In the genomic region with DNA sequence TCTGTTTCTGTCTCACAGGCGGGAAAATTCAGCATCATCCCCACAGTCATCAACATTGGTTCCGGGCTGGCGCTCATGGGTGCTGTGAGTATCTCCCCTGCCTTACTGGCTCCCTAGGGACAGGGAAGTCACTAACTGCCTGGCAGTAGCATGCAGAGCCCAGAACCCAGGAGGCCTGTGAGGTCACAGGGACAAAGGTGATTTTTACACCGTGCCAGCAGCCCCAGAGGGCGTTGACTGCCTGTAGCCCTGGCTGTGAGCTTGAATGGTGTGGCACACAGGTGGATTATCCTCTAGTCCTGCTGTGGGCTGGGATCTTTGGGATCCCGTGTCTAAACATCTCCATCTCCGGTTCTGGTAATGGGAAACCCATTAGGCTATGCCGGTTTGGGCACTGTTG, we compare ENCODE assay signal across 29 mouse cellular contexts. TPM values are rescaled to one million over a fixed set of nuclear protein-coding genes. Genes with fewer than 3 reads are reported as not detected.
DNase-seq lines count a peak whose midpoint lies in the region; ATAC-seq and TF ChIP-seq lines count a peak whose summit lies in the region.
"Had no signal": no experiment of that assay in that cellular context is flagged by ENCODE, and none has a peak within 500 bp of the region (broad histone marks: within the 10 kb centered on the region; RNA-seq: fewer than 3 reads in every experiment).

No protein-coding gene starts in this region.

- H3K9ac ChIP-seq in kidney, embryonic 15.5 days = no peak overlapping the region
- H3K9ac ChIP-seq in kidney, embryonic 14.5 days (ENCODE audit: low read depth, low read length) = no peak overlapping the region
- H3K9ac ChIP-seq in intestine, embryonic 15.5 days = no peak overlapping the region
- H3K9ac ChIP-seq: hindbrain, embryonic 14.5 days; limb, embryonic 15.5 days; midbrain, embryonic 12.5 days; neural tube, embryonic 13.5 days had no signal

- no peaks in the 10 kb centered on the region for H3K9me3 ChIP-seq in kidney, embryonic 15.5 days (replicated peaks)
- H3K9me3 ChIP-seq in E14TG2a.4 (ENCODE audit: low read length) = no peaks in the 10 kb centered on the region
- H3K9me3 ChIP-seq in kidney, embryonic 14.5 days (ENCODE audit: control insufficient read depth, low read length) = no peaks in the 10 kb centered on the region
- no peaks in the 10 kb centered on the region for H3K9me3 ChIP-seq in intestine, embryonic 15.5 days
- H3K9me3 ChIP-seq: limb, embryonic 15.5 days; megakaryocyte, embryonic 14.5 days; midbrain, embryonic 12.5 days; neural tube, embryonic 13.5 days had no signal

- no peak for TF ChIP-seq POLR2A in kidney, adult 2 months (IDR thresholded peaks at IDR 0.05; ENCODE audit: low read depth, low read length)

- 0 out of 2 replicates have a peak, but pooled peaks have one; percentile 8 for TF ChIP-seq CTCF in kidney, adult 2 months (conservative IDR thresholded peaks at IDR 0.05; ENCODE audit: insufficient read depth, insufficient read length, low read depth, low read length)
- no peak for TF ChIP-seq CTCF in E14TG2a.4 (conservative IDR thresholded peaks at IDR 0.05; ENCODE audit: low read length)

- H3K4me1 ChIP-seq in kidney, adult 2 months (ENCODE audit: control insufficient read depth, insufficient read depth, low read length) = peaks cover 16% of the 10 kb centered on the region
- peaks cover 21% of the 10 kb centered on the region for H3K4me1 ChIP-seq in kidney, embryonic 15.5 days
- H3K4me1 ChIP-seq in E14TG2a.4 (replicated peaks; ENCODE audit: low read depth, low read length) = peaks cover 55% of the 10 kb centered on the region
- 0 out of 2 replicates have a peak, but pooled peaks cover 3% of the 10 kb centered on the region for H3K4me1 ChIP-seq in kidney, embryonic 14.5 days (ENCODE audit: control insufficient read depth, insufficient read depth, low read length)
- peaks cover 4% of the 10 kb centered on the region; the same call in 1 of the 2 replicates for H3K4me1 ChIP-seq in intestine, embryonic 15.5 days (replicated peaks)
- H3K4me1 ChIP-seq: midbrain, embryonic 12.5 days had no signal

- whole genome bisulfite sequencing in kidney, adult 2 months = 65% methylated on average over 8 of the region's 8 CpGs
- WGBS in kidney, embryonic 15.5 days = 71% methylated on average over 8 of the region's 8 CpGs
- 82% methylated on average over 8 of the region's 8 CpGs for WGBS in kidney, embryonic 14.5 days
- 87% methylated on average over 8 of the region's 8 CpGs for WGBS in intestine, embryonic 15.5 days

- no peak overlapping the region for H3K4me2 ChIP-seq in kidney, embryonic 15.5 days
- no peak overlapping the region for H3K4me2 ChIP-seq in kidney, embryonic 14.5 days (replicated peaks; ENCODE audit: low read depth, low read length)
- H3K4me2 ChIP-seq in intestine, embryonic 15.5 days (replicated peaks) = no peak overlapping the region
- H3K4me2 ChIP-seq: heart, embryonic 11.5 days; hindbrain, embryonic 14.5 days; limb, embryonic 15.5 days; midbrain, embryonic 12.5 days; neural tube, embryonic 13.5 days had no signal

- no peak overlapping the region for H3K4me3 ChIP-seq in kidney, adult 2 months (ENCODE audit: insufficient read depth, low read depth, low read length)
- no peak overlapping the region for H3K4me3 ChIP-seq in kidney, embryonic 15.5 days (replicated peaks)
- peak overlapping the region; percentile 68 for H3K4me3 ChIP-seq in E14TG2a.4 (replicated peaks; ENCODE audit: low read length)
- no peak overlapping the region for H3K4me3 ChIP-seq in kidney, embryonic 14.5 days (ENCODE audit: low read length)
- H3K4me3 ChIP-seq in intestine, embryonic 15.5 days (replicated peaks) = no peak overlapping the region
- H3K4me3 ChIP-seq: erythroblast, embryonic 14.5 days; gastrocnemius, adult 2 months; layer of hippocampus, adult 2 months; limb, embryonic 15.5 days; megakaryocyte, embryonic 14.5 days; midbrain, embryonic 12.5 days; myocyte; neural tube, embryonic 13.5 days had no signal

- no peak overlapping the region for H3K27ac ChIP-seq in kidney, adult 2 months (ENCODE audit: insufficient read depth, low read depth, low read length)
- no peak overlapping the region for H3K27ac ChIP-seq in kidney, embryonic 15.5 days
- H3K27ac ChIP-seq in kidney, embryonic 14.5 days (ENCODE audit: low read depth, low read length) = no peak overlapping the region
- H3K27ac ChIP-seq in intestine, embryonic 15.5 days = no peak overlapping the region
- H3K27ac ChIP-seq: gastrocnemius, adult 2 months; hindbrain, embryonic 14.5 days; kidney, postnatal 0 days; layer of hippocampus, adult 2 months; limb, embryonic 15.5 days; midbrain, embryonic 12.5 days; neural tube, embryonic 13.5 days had no signal

- H3K27me3 ChIP-seq in kidney, adult 2 months (replicated peaks; ENCODE audit: control insufficient read depth, insufficient read depth, low read length) = no peaks in the 10 kb centered on the region
- H3K27me3 ChIP-seq in kidney, embryonic 15.5 days = no peaks in the 10 kb centered on the region
- H3K27me3 ChIP-seq in E14TG2a.4 (ENCODE audit: insufficient read depth, low read length) = no peaks in the 10 kb centered on the region; the same call in 1 of the 2 replicates
- H3K27me3 ChIP-seq in kidney, embryonic 14.5 days (ENCODE audit: control insufficient read depth, insufficient read depth, low read length) = no peaks in the 10 kb centered on the region
- H3K27me3 ChIP-seq in intestine, embryonic 15.5 days (replicated peaks) = no peaks in the 10 kb centered on the region
- H3K27me3 ChIP-seq: CH12.LX; limb, embryonic 15.5 days; midbrain, embryonic 12.5 days; neural tube, embryonic 13.5 days had no signal

- peak; percentile 15 for DNase-seq in adrenal gland, adult 2 months
- DNase-seq in adrenal gland, postnatal 25 days = no peak
- peak; percentile 82 for DNase-seq in kidney, adult 2 months
- DNase-seq in cerebellum, postnatal 36 days = no peak
- DNase-seq: cerebellum, adult 11-12 months; cerebellum, adult 9-11 months; gastrocnemius, adult 2 months; gastrocnemius, postnatal 36 days; heart, adult 18-20 months; heart, postnatal 36 days; lung, postnatal 4 days; thymus, postnatal 4 days had no signal

- no peaks in the 10 kb centered on the region for H3K36me3 ChIP-seq in kidney, adult 2 months (ENCODE audit: control insufficient read depth, insufficient read depth, low read length)
- H3K36me3 ChIP-seq in kidney, embryonic 15.5 days = peaks cover 26% of the 10 kb centered on the region
- peaks cover 33% of the 10 kb centered on the region for H3K36me3 ChIP-seq in E14TG2a.4 (ENCODE audit: insufficient read depth, low read length)
- peaks cover 5% of the 10 kb centered on the region; the same call in 1 of the 2 replicates for H3K36me3 ChIP-seq in kidney, embryonic 14.5 days (ENCODE audit: control insufficient read depth, insufficient read depth, low read length)
- no peaks in the 10 kb centered on the region for H3K36me3 ChIP-seq in intestine, embryonic 15.5 days

- ATAC-seq in kidney, embryonic 15.5 days (replicated peaks; ENCODE audit: low FRiP score) = no peak
- 0 out of 2 replicates have a peak, but pooled peaks have one; percentile 16 for ATAC-seq in kidney, embryonic 14.5 days (ENCODE audit: low FRiP score, low TSS enrichment)
- ATAC-seq in intestine, embryonic 15.5 days = no peak
- ATAC-seq: forebrain, embryonic 16.5 days had no signal

RNA-seq across cellular contexts. Expression of a gene that starts 7.8 kb away (rescaled TPM):
- 10 to 100 TPM in 1 of 2 experiments, 1 to 10 TPM in 1; 4.4 to 10.9 TPM for total RNA-seq in adrenal gland, adult 2 months (2021)
- polyA plus RNA-seq in adrenal gland, adult 2 months (2012; rRNA removed) = 2.3 and 2.9 TPM in 2 replicates
- total RNA-seq in adrenal gland, postnatal 25 days (2021) = 5.8 and 7.8 TPM in 2 replicates
- 7.4 and 8.7 TPM in 2 replicates for polyA plus RNA-seq in kidney, adult 2 months (2012; rRNA removed)
- polyA plus RNA-seq in kidney, embryonic 15.5 days (2015; fragmentation: Nextera tagmentation; extraction: Ambion mirVana) = 0.47 and 0.50 TPM in 2 replicates
- polyA plus RNA-seq in kidney, embryonic 14.5 days (2014; fragmentation: Nextera tagmentation; extraction: Ambion mirVana) = 0.34 TPM in 1 of 2 replicates, not detected in the other
- 0.09 TPM in 1 of 2 replicates, not detected in the other for polyA plus RNA-seq in intestine, embryonic 15.5 days (2015; fragmentation: Nextera tagmentation; extraction: Ambion mirVana)
- total RNA-seq: midbrain, postnatal 0 days had no signal
- polyA plus RNA-seq: erythroblast, embryonic 14.5 days had no signal

RNA-seq across cellular contexts. Expression of a gene that starts 8.8 kb away (rescaled TPM):
- total RNA-seq in adrenal gland, adult 2 months (2021) = 10 to 100 TPM; 86.1 to 88.7 TPM
- polyA plus RNA-seq in adrenal gland, adult 2 months (2012; rRNA removed) = 91.0 and 117 TPM in 2 replicates
- 63.4 and 73.4 TPM in 2 replicates for total RNA-seq in adrenal gland, postnatal 25 days (2021)
- 77.6 and 91.0 TPM in 2 replicates for polyA plus RNA-seq in kidney, adult 2 months (2012; rRNA removed)
- polyA plus RNA-seq in kidney, embryonic 15.5 days (2015; fragmentation: Nextera tagmentation; extraction: Ambion mirVana) = 121 and 131 TPM in 2 replicates
- polyA plus RNA-seq in kidney, embryonic 14.5 days (2014; fragmentation: Nextera tagmentation; extraction: Ambion mirVana) = 134 and 156 TPM in 2 replicates
- 118 and 126 TPM in 2 replicates for polyA plus RNA-seq in intestine, embryonic 15.5 days (2015; fragmentation: Nextera tagmentation; extraction: Ambion mirVana)

RNA-seq across cellular contexts. Expression of a gene that starts 8.8 kb away (rescaled TPM):
- total RNA-seq in adrenal gland, adult 2 months (2021) = 10 to 100 TPM; 71.0 to 87.8 TPM
- 71.0 and 77.0 TPM in 2 replicates for polyA plus RNA-seq in adrenal gland, adult 2 months (2012; rRNA removed)
- total RNA-seq in adrenal gland, postnatal 25 days (2021) = 71.3 and 79.4 TPM in 2 replicates
- polyA plus RNA-seq in kidney, adult 2 months (2012; rRNA removed) = 86.5 and 104 TPM in 2 replicates
- polyA plus RNA-seq in kidney, embryonic 15.5 days (2015; fragmentation: Nextera tagmentation; extraction: Ambion mirVana) = 202 and 204 TPM in 2 replicates
- polyA plus RNA-seq in kidney, embryonic 14.5 days (2014; fragmentation: Nextera tagmentation; extraction: Ambion mirVana) = 195 and 209 TPM in 2 replicates
- polyA plus RNA-seq in intestine, embryonic 15.5 days (2015; fragmentation: Nextera tagmentation; extraction: Ambion mirVana) = 208 and 212 TPM in 2 replicates

RNA-seq across cellular contexts. Expression of a gene that starts 30.0 kb away (rescaled TPM):
- under 1 TPM; 0.35 TPM for total RNA-seq in adrenal gland, adult 2 months (2021)
- 0.70 and 0.91 TPM in 2 replicates for polyA plus RNA-seq in adrenal gland, adult 2 months (2012; rRNA removed)
- 1.4 and 1.6 TPM in 2 replicates for total RNA-seq in adrenal gland, postnatal 25 days (2021)
- polyA plus RNA-seq in kidney, adult 2 months (2012; rRNA removed) = 0.90 and 1.3 TPM in 2 replicates
- 17.5 and 18.9 TPM in 2 replicates for polyA plus RNA-seq in kidney, embryonic 15.5 days (2015; fragmentation: Nextera tagmentation; extraction: Ambion mirVana)
- 14.5 and 19.5 TPM in 2 replicates for polyA plus RNA-seq in kidney, embryonic 14.5 days (2014; fragmentation: Nextera tagmentation; extraction: Ambion mirVana)
- polyA plus RNA-seq in intestine, embryonic 15.5 days (2015; fragmentation: Nextera tagmentation; extraction: Ambion mirVana) = 15.2 and 16.5 TPM in 2 replicates

RNA-seq across cellular contexts. Expression of a gene that starts 30.8 kb away (rescaled TPM):
- 10 to 100 TPM; 16.8 to 18.3 TPM for total RNA-seq in adrenal gland, adult 2 months (2021)
- 11.1 and 12.5 TPM in 2 replicates for polyA plus RNA-seq in adrenal gland, adult 2 months (2012; rRNA removed)
- total RNA-seq in adrenal gland, postnatal 25 days (2021) = 17.4 and 20.6 TPM in 2 replicates
- polyA plus RNA-seq in kidney, adult 2 months (2012; rRNA removed) = 37.1 and 37.5 TPM in 2 replicates
- polyA plus RNA-seq in kidney, embryonic 15.5 days (2015; fragmentation: Nextera tagmentation; extraction: Ambion mirVana) = 17.7 and 18.2 TPM in 2 replicates
- polyA plus RNA-seq in kidney, embryonic 14.5 days (2014; fragmentation: Nextera tagmentation; extraction: Ambion mirVana) = 15.3 and 19.5 TPM in 2 replicates
- polyA plus RNA-seq in intestine, embryonic 15.5 days (2015; fragmentation: Nextera tagmentation; extraction: Ambion mirVana) = 23.8 and 25.1 TPM in 2 replicates

Comparison
In these comparisons a context has a peak if more than half of its experiments do, and no peak if none do; other contexts are left out.
1. DNase-seq: peak in adrenal gland, adult 2 months (single experiment) and kidney, adult 2 months (single experiment); none in adrenal gland, postnatal 25 days (single experiment) and cerebellum, postnatal 36 days (0 of 2).